Mouse (Mus musculus): ENCODE results near the gene Adcy5.

The Adcy5 gene

GRCm38 (mm10) chr16:35206426-35206825, 51.7 kb downstream of the Adcy5 start:
- DNase-seq (ENCODE audit: low spot score), result no peak

- no peak for DNase-seq (ENCODE audit: low spot score)
Observed at GRCm38 (mm10) chr16:35208796-35209195, 54.1 kb downstream of the Adcy5 start.

- DNase-seq (ENCODE audit: low spot score), result no peak
Observed at GRCm38 (mm10) chr16:35209753-35210152, 55.1 kb downstream of the Adcy5 start.

- DNase-seq (ENCODE audit: low spot score), result no peak
Observed at GRCm38 (mm10) chr16:35215047-35215446, 60.4 kb downstream of the Adcy5 start.

- DNase-seq (ENCODE audit: low spot score), result peak; percentile 50
Observed at GRCm38 (mm10) chr16:35215498-35215897, 60.8 kb downstream of the Adcy5 start.

GRCm38 (mm10) chr16:35216826-35217491, 62.3 kb downstream of the Adcy5 start:
- peak; percentile 57 for DNase-seq (ENCODE audit: low spot score)

GRCm38 (mm10) chr16:35220412-35220811, 65.7 kb downstream of the Adcy5 start:
- no peak for DNase-seq (ENCODE audit: low spot score)

- DNase-seq (ENCODE audit: low spot score), result peak; percentile 51
Observed at GRCm38 (mm10) chr16:35221581-35221980, 66.9 kb downstream of the Adcy5 start.

GRCm38 (mm10) chr16:35223930-35224329, 69.3 kb downstream of the Adcy5 start:
- no peak for DNase-seq (ENCODE audit: low spot score)

GRCm38 (mm10) chr16:35224716-35225115, 70.0 kb downstream of the Adcy5 start:
- DNase-seq (ENCODE audit: low spot score), result no peak

GRCm38 (mm10) chr16:35229582-35229981, 74.9 kb downstream of the Adcy5 start:
- no peak for DNase-seq (ENCODE audit: low spot score)

GRCm38 (mm10) chr16:35232153-35232750, 77.6 kb downstream of the Adcy5 start:
- no peak for DNase-seq (ENCODE audit: low spot score)

- no peak for DNase-seq (ENCODE audit: low spot score)
Observed at GRCm38 (mm10) chr16:35233329-35233728, 78.7 kb downstream of the Adcy5 start.

- no peak for DNase-seq (ENCODE audit: low spot score)
Observed at GRCm38 (mm10) chr16:35237091-35237490, 82.4 kb downstream of the Adcy5 start.

GRCm38 (mm10) chr16:35239318-35239965, 84.8 kb downstream of the Adcy5 start:
- DNase-seq (ENCODE audit: low spot score), result no peak

- no peak for DNase-seq (ENCODE audit: low spot score)
Observed at GRCm38 (mm10) chr16:35239966-35240730, 85.5 kb downstream of the Adcy5 start.

GRCm38 (mm10) chr16:35247364-35247763, 92.7 kb downstream of the Adcy5 start:
- DNase-seq (ENCODE audit: low spot score), result no peak

- peak; percentile 67 for DNase-seq (ENCODE audit: low spot score)
Observed at GRCm38 (mm10) chr16:35248825-35249224, 94.1 kb downstream of the Adcy5 start.

- DNase-seq (ENCODE audit: low spot score), result no peak
Observed at GRCm38 (mm10) chr16:35249763-35250162, 95.1 kb downstream of the Adcy5 start.

- no peak for DNase-seq (ENCODE audit: low spot score)
Observed at GRCm38 (mm10) chr16:35251690-35252089, 97.0 kb downstream of the Adcy5 start.

- no peak for DNase-seq (ENCODE audit: low spot score)
Observed at GRCm38 (mm10) chr16:35252967-35253366, 98.3 kb downstream of the Adcy5 start.

- no peak for DNase-seq (ENCODE audit: low spot score)
Observed at GRCm38 (mm10) chr16:35255981-35256380, 101.3 kb downstream of the Adcy5 start.
